Mouse (Mus musculus): Measurements from ENCODE around the gene Afg3l1. TPM values are rescaled to one million over a fixed set of nuclear protein-coding genes. Genes with fewer than 3 reads are reported as not detected.
A peak's percentile ranks its signal among the peaks of the same experiment; 100 is the strongest.
"Not testable (repeated sequence)": the region's sequence is repeated elsewhere in the genome, so short reads cannot be mapped to it uniquely, and the experiment has no call there.

Gene Afg3l1
- total RNA-seq, 2 experiments from 2014 or later, result 36.9 to 40.2 TPM

- peak; percentile 57 to 70 for DNase-seq (ENCODE audit: low spot score in 2 of 2)
These were observed 37.3 kb downstream of the Afg3l1 start, which contains the start of gene Dbndd1 for GRCm38 (mm10) chr8:123514781-123515539. Gene Dbndd1 (minus strand): TSS chr8:123515463.

- DNase-seq (ENCODE audit: low spot score in 2 of 2), result no peak
These were observed 37.8 kb downstream of the Afg3l1 start for GRCm38 (mm10) chr8:123515540-123515897.

GRCm38 (mm10) chr8:123516596-123516995 is 38.9 kb downstream of the Afg3l1 start:
- DNase-seq (ENCODE audit: low spot score in 2 of 2), result no peak

GRCm38 (mm10) chr8:123518172-123518571 is 40.5 kb downstream of the Afg3l1 start:
- no peak for DNase-seq (ENCODE audit: low spot score in 2 of 2)

GRCm38 (mm10) chr8:123518667-123519066 is 41.0 kb downstream of the Afg3l1 start, which contains the start of gene Gas8:
Gene Gas8 (plus strand): TSS chr8:123518834.
- DNase-seq (ENCODE audit: low spot score in 2 of 2), result peak; percentile 84 to 89

- DNase-seq (ENCODE audit: low spot score in 2 of 2), result not testable (repeated sequence)
These were observed 42.3 kb downstream of the Afg3l1 start for GRCm38 (mm10) chr8:123520048-123520447.

GRCm38 (mm10) chr8:123527720-123528489 is 50.2 kb downstream of the Afg3l1 start:
- DNase-seq (ENCODE audit: low spot score in 2 of 2), result peak; percentile 25 to 33

- DNase-seq (ENCODE audit: low spot score in 2 of 2), result no peak
These were observed 58.7 kb downstream of the Afg3l1 start for GRCm38 (mm10) chr8:123536242-123536989.

GRCm38 (mm10) chr8:123536990-123537380 is 59.3 kb downstream of the Afg3l1 start:
- no peak for DNase-seq (ENCODE audit: low spot score in 2 of 2)

GRCm38 (mm10) chr8:123537641-123538040 is 59.9 kb downstream of the Afg3l1 start:
- DNase-seq (ENCODE audit: low spot score in 2 of 2), result peak in 1 of 2 experiments; percentile 47

Other genes with a start within 250 kb of the Afg3l1 start
- gene Spata2l, start 241.7 kb upstream of the Afg3l1 start, total RNA-seq (2021), result 10 to 100 TPM; 83.0 to 91.1 TPM
- gene Zfp276, start 223.7 kb upstream of the Afg3l1 start, total RNA-seq (2021), result 10 to 100 TPM; 23.5 to 26.1 TPM
- 10 to 100 TPM; 58.4 to 63.4 TPM for gene Vps9d1, start 223.6 kb upstream of the Afg3l1 start, total RNA-seq (2021)
- 1 to 10 TPM; 2.5 to 4.7 TPM for gene Fanca, start 159.3 kb upstream of the Afg3l1 start, total RNA-seq (2021)
- gene Spire2, start 145.2 kb upstream of the Afg3l1 start, total RNA-seq (2021), result 10 to 100 TPM; 17.6 to 18.4 TPM
- gene Tcf25, start 104.2 kb upstream of the Afg3l1 start, total RNA-seq (2021), result 100 to 1,000 TPM; 439 to 445 TPM
- under 1 TPM in 1 of 2 experiments, not detected in 1; 0.09 TPM for gene Mc1r, start 70.8 kb upstream of the Afg3l1 start, total RNA-seq (2021)
- gene Tubb3, start 66.5 kb upstream of the Afg3l1 start, total RNA-seq (2021), result 1,000 to 10,000 TPM; 1,031 to 1,094 TPM
- 10 to 100 TPM; 67.5 to 69.4 TPM for gene Def8, start 54.4 kb upstream of the Afg3l1 start, total RNA-seq (2021)
- gene Dbndd1, start 37.6 kb downstream of the Afg3l1 start, total RNA-seq (2021), result 10 to 100 TPM; 13.2 to 16.3 TPM
- 10 to 100 TPM; 39.9 to 43.0 TPM for gene Gas8, start 40.9 kb downstream of the Afg3l1 start, total RNA-seq (2021)
- 10 to 100 TPM; 36.9 to 39.6 TPM for gene Rhou, start 176.0 kb downstream of the Afg3l1 start, total RNA-seq (2021)

All from layer of hippocampus, postnatal 10 days (tissue).